Mouse (Mus musculus): Measurements from ENCODE around the gene Nav3.
"Not testable (repeated sequence)": the region's sequence is repeated elsewhere in the genome, so short reads cannot be mapped to it uniquely, and the experiment has no call there.

The Nav3 gene

DNA sequence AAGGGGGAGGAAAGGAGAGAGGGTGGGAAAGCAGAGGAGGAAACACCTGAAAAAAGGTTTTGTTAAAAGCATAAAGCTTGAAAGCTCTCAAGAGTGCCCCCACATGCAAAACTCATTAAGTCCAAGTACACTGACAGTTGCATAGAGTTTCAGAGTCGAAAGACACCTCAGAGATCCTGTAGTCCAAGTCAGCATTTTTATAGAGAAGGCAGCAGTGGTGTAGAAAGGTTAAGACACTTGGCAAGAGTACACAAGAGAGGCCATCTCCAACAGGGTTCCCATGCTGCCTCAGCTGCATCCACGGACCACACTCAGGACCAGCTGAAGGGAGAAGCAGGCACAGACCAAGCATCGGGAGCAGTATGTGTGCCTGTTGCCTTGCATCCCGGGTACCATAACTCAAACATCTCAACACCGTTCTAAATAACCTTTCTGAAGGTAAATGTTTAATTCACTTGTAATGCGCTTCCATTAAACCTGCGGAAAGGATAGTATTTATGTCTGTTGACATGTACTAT, 421.4 kb downstream of the Nav3 start:
- no peak for DNase-seq

GRCm38 (mm10) chr10:110024897-110025296, 431.1 kb downstream of the Nav3 start:
- not testable (repeated sequence) for DNase-seq

DNA sequence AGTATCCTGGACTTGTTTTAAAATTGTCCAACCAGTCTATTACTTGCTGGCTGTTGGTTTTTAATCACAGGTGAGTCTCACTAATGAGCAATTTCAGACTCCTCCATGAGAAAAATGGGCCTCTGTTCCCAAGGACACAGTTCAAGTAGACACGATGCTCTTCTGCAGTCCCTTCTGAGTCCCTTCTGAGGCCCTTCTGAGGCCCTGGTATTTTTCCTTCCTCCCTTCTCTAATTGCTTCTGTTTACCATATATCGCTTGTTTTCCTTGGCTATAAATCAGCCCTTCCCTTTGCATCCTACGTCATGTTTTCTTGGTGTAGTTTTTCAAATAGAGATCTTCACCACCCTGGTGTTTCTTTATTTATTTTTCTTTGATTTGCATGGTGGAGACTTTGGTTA, 433.9 kb downstream of the Nav3 start:
- DNase-seq = no peak

DNA sequence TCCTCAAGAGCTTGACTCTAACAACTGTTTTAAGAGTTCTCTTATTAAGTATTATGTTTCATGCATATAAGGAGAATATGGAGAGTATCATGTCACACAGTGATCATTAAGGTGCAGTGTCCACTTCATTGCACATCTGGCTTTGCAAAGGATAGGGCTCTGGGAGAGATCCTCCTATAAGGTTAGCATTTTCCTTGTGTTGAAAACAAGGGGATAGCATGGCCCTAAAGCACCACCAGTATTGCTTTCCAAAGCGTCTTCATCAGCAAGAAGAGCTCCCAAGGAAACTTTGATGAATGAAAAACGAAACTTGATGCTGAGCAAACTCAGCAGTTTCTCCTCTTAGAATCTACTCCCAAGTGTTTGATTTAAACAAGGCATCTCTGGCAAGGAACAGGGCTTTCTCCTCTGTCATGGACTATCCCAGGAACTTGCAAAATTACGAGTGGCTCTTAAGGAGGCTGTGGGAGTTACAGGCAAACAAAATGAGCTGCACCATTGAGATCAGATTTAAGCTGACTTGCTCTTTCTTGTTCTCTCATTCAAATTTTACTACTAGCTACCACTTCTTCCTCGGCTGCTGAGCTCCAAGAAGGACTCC, 436.6 kb downstream of the Nav3 start:
- DNase-seq = no peak

GRCm38 (mm10) chr10:110001328-110001727, 454.7 kb downstream of the Nav3 start:
- not testable (repeated sequence) for DNase-seq

- DNase-seq = no peak
These were observed 455.2 kb downstream of the Nav3 start for GRCm38 (mm10) chr10:110000755-110001247.

GRCm38 (mm10) chr10:109999904-110000303, 456.1 kb downstream of the Nav3 start:
- no peak for DNase-seq

- no peak for DNase-seq
These were observed 461.7 kb downstream of the Nav3 start for GRCm38 (mm10) chr10:109994302-109994701.

DNA sequence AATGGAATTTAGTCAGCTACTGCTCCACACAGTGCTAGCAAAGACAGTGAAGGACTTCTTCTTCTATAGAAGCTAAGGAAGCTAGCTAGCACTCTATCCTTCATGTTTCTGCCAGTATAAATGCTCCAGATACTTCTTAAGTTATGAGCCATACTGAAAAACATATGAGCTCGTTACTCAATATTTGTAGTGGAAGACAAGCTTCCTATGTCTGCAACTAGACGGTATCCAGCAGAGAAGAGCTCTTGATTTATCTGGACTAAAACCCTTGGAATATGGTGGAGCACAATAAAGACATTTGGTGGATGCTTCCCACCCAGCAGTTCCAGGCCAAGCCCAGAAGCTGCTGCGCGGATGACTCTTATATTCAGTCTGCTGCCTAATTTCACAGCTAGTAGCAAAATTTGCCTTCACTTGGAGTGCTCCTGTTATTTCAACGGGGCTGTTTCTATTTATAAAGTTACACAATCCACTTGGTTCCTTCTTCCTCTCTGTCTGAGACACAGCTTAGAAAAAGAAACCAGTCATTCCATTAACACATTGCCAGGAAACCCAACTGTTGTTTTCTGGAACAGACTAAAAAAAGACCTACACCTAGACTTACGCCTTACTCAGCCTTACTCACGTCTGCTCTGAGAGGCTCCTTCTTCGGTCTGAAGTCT, 470.0 kb downstream of the Nav3 start:
- DNase-seq = peak; percentile 31

GRCm38 (mm10) chr10:109976351-109976750, 479.7 kb downstream of the Nav3 start:
- DNase-seq = no peak

DNA sequence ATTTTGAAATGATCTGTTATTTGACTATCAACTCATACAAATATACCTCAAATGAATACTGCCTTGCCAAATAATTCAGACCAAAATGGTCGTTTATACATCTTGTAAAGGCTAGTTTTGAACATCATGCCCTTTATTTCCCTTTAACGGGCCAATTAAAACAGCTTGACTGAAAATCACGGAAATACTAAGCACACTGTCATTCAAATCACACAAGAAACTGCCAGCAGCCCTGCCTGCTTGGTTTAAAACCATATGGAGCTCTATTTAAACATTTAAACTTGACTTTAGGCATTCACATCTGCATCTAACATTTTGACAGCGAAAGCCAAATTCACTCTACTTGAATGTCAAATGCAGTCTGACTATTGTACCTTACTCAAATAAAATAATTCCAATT, 481.8 kb downstream of the Nav3 start:
- DNase-seq = no peak

- no peak for DNase-seq
These were observed 482.5 kb downstream of the Nav3 start for GRCm38 (mm10) chr10:109973483-109973882.

DNA sequence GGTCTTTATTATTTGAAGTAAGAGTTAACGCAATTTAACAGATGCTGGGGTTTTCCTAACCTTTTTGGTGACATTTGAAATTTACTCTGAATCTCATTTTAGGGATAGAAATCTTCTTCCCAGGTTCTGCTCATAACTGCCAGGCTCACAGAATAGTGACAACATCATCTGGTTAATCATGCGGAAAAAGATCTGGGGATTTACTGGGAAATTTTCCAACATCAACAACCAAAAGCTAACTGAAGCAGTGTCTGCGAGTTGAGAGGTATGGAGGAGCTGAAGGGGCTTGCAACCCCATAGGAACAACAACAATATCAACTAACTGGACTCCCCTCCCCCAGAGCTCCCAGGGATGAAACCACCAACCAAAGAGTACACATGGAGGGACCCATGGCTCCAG, 505.7 kb downstream of the Nav3 start:
- DNase-seq = no peak

- DNase-seq = no peak
These were observed 526.7 kb downstream of the Nav3 start for GRCm38 (mm10) chr10:109929319-109929622.

GRCm38 (mm10) chr10:109928547-109929318, 527.3 kb downstream of the Nav3 start:
- no peak for DNase-seq

- DNase-seq = no peak
These were observed 529.9 kb downstream of the Nav3 start for GRCm38 (mm10) chr10:109926149-109926548.

DNA sequence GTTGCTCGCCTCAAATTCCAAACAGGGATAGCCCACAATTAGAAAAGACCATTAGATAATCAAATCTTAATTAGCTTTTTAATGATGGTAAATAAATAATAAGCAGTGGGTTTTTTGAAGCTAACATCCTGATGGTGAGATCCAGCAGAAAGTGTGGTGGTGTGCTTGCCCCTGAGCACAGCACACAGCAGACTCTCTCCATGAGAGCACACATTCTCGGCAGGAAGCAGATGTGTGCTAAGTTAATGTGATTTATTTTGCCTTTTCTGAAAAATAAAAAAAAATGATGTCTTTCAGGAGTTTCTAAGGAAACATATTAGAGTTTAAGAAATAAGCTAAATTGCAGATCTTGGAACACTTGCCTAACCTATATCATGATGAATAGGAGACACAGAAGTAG, 531.9 kb downstream of the Nav3 start:
- no peak for DNase-seq

GRCm38 (mm10) chr10:109921368-109921767, 534.6 kb downstream of the Nav3 start:
- DNase-seq = no peak

GRCm38 (mm10) chr10:109920607-109921187, 535.3 kb downstream of the Nav3 start:
- DNase-seq = peak; percentile 51

GRCm38 (mm10) chr10:109919515-109919914, 536.5 kb downstream of the Nav3 start:
- DNase-seq = no peak

GRCm38 (mm10) chr10:109907206-109907605, 548.8 kb downstream of the Nav3 start:
- DNase-seq = no peak

- no peak for DNase-seq
These were observed 549.6 kb downstream of the Nav3 start for GRCm38 (mm10) chr10:109906413-109906785.

GRCm38 (mm10) chr10:109905649-109906412, 550.2 kb downstream of the Nav3 start:
- DNase-seq = no peak
